Mouse (Mus musculus) intestine, embryonic 14.5 days (tissue): ENCODE data around the gene Pcif1. TPM values are rescaled to one million over a fixed set of nuclear protein-coding genes. Genes with fewer than 3 reads are reported as not detected.

Experiments
- ATAC-seq: fragments of 200-750 bp; cut with Nextera tagmentation; replicated peaks from 2 replicates; pipeline ENCODE4 v1.8.0; 2017; ENCODE audit warnings: low read depth, moderate number of reproducible peaks, moderate TSS enrichment, moderate library complexity; ENCODE audit not compliant: low FRiP score, low TSS enrichment
- DNase-seq: peaks from one replicate; pipeline ENCODE4 v3.0.0-alpha.2; 2018; ENCODE audit warnings: low spot score
- H3K27ac ChIP-seq: fragments of 300-500 bp; sonication (generic); 2 replicates; pipeline ENCODE4 v1.5.1; 2014; ENCODE audit warnings: low read depth, mild to moderate bottlenecking, control low read depth
- H3K27me3 ChIP-seq: fragments of 300-500 bp; sonication (generic); replicated peaks from 2 replicates; pipeline ENCODE4 v1.6.1; 2014; ENCODE audit warnings: low read length, control low read depth; ENCODE audit not compliant: control insufficient read depth, insufficient read depth
- H3K36me3 ChIP-seq: fragments of 300-500 bp; sonication (generic); 2 replicates; pipeline ENCODE4 v1.6.1; 2014; ENCODE audit warnings: low read length, control low read depth; ENCODE audit not compliant: control insufficient read depth, insufficient read depth
- H3K4me1 ChIP-seq: fragments of 300-500 bp; sonication (generic); replicated peaks from 2 replicates; pipeline ENCODE4 v1.6.1; 2014; ENCODE audit warnings: low read length, control low read depth, mixed read lengths; ENCODE audit not compliant: control insufficient read depth, insufficient read depth
- H3K4me2 ChIP-seq: fragments of 300-500 bp; sonication (generic); 2 replicates; pipeline ENCODE4 v1.6.1; 2014; ENCODE audit warnings: low read length
- H3K4me3 ChIP-seq: fragments of 300-500 bp; sonication (generic); 2 replicates; pipeline ENCODE4 v1.5.1; 2014; ENCODE audit warnings: low read depth, low read length, control low read depth, mixed read lengths
- H3K9ac ChIP-seq: fragments of 300-500 bp; sonication (generic); 2 replicates; pipeline ENCODE4 v1.6.1; 2014; ENCODE audit warnings: mild to moderate bottlenecking, low read length
- H3K9me3 ChIP-seq: fragments of 300-500 bp; sonication (generic); 2 replicates; pipeline ENCODE4 v1.6.1; 2016; ENCODE audit warnings: low read length, control low read depth; ENCODE audit not compliant: control insufficient read depth
- WGBS: fragments of 180-500 bp; shearing (Covaris S2); extraction: QIAGEN DNeasy Blood & Tissue Kit; methylation state at CpG from one replicate; pipeline ENCODE4 v1.1.7; 2014; 5-methylcytosine and 5-hydroxymethylcytosine counted together
- polyA plus RNA-seq: library from polyadenylated mRNA; unstranded; fragments of >200 nt; fragmentation: Nextera tagmentation; extraction: Ambion mirVana; gene quantifications from 2 replicates; pipeline ENCODE4 v1.2.1, GENCODE M21; 2014

Pcif1 gene
- polyA plus RNA-seq, 1 experiment from 2014 or later, result 76.0 TPM

- no peak overlapping the region for H3K27ac ChIP-seq
- H3K36me3 ChIP-seq, result no peaks in the 10 kb centered on the region
- H3K4me2 ChIP-seq, result no peak overlapping the region
- ATAC-seq (no peak), DNase-seq (no peak)
- peaks cover 32% of the 10 kb centered on the region for H3K27me3 ChIP-seq
- 67% methylated on average over 4 of the region's 4 CpGs for WGBS
- H3K4me3 ChIP-seq, result no peak overlapping the region
- no peak overlapping the region for H3K9ac ChIP-seq
- peaks cover 18% of the 10 kb centered on the region; the same call in 1 of the 2 replicates for H3K4me1 ChIP-seq
- no peaks in the 10 kb centered on the region for H3K9me3 ChIP-seq
Measured at GRCm38 (mm10) chr2:164935991-164936390, 56.9 kb downstream of the Pcif1 start.

- Histone ChIP-seq H3K9ac (no peak overlapping the region), H3K27ac (no peak overlapping the region), H3K4me2 (peak overlapping the region; percentile 44), H3K4me1 (peaks cover 21% of the 10 kb centered on the region; the same call in 1 of the 2 replicates), H3K27me3 (peaks cover 32% of the 10 kb centered on the region), H3K4me3 (peak overlapping the region; percentile 27; the same call in 1 of the 2 replicates), H3K9me3 (no peaks in the 10 kb centered on the region), H3K36me3 (no peaks in the 10 kb centered on the region)
- no peak for ATAC-seq
- DNase-seq, result peak; percentile 62
- WGBS, result 3% methylated on average over 39 of the region's 39 CpGs
Measured at GRCm38 (mm10) chr2:164938146-164939091, 59.3 kb downstream of the Pcif1 start.

DNA sequence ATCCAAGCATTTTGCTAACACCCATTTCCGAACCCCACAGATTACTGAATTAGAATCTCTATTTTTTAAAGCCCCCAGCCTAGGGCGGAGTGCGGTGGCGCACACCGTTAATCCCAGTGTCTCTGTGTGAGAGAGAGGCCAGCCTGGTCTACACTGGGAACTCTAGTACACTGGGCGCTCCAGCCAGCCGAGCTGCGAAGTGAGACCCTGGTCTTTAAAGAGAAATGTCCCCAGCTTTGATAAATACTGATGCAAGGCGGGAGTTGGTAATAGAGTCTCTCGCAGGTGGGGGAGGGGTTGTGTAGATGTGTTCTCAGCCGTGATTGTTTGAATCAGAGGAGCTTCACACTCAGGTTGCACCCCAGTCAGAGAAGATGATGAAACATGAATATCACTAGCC lies 60.0 kb downstream of the Pcif1 start:
- DNase-seq (no peak), ATAC-seq (no peak)
- H3K9ac ChIP-seq, result no peak overlapping the region

GRCm38 (mm10) chr2:164940140-164940830 lies 61.2 kb downstream of the Pcif1 start, which contains the start of gene Mmp9:
Gene Mmp9 (plus strand): TSS chr2:164940780.
- WGBS, result 24% methylated on average over 10 of the region's 10 CpGs
- Histone ChIP-seq H3K9ac (no peak within 1 kb of the TSS), H3K9me3 (no peaks in the 10 kb centered on the region), H3K4me1 (peaks cover 21% of the 10 kb centered on the region; the same call in 1 of the 2 replicates), H3K36me3 (no peaks in the 10 kb centered on the region), H3K4me2 (no peak within 1 kb of the TSS), H3K4me3 (no peak within 1 kb of the TSS), H3K27me3 (peaks cover 28% of the 10 kb centered on the region), H3K27ac (no peak within 1 kb of the TSS)
- no peak for DNase-seq
- no peak for ATAC-seq

More for the DNA sequence above, 60.0 kb downstream of the Pcif1 start:
- H3K4me3 ChIP-seq, result peak overlapping the region; percentile 27; the same call in 1 of the 2 replicates
- peaks cover 21% of the 10 kb centered on the region; the same call in 1 of the 2 replicates for H3K4me1 ChIP-seq
- peaks cover 32% of the 10 kb centered on the region for H3K27me3 ChIP-seq
- H3K4me2 ChIP-seq, result peak overlapping the region; percentile 44
- no peaks in the 10 kb centered on the region for H3K36me3 ChIP-seq
- no peak overlapping the region for H3K27ac ChIP-seq
- no peaks in the 10 kb centered on the region for H3K9me3 ChIP-seq
- 5% methylated on average over 11 of the region's 11 CpGs for WGBS

- no peak for ATAC-seq
- no peak overlapping the region for H3K27ac ChIP-seq
- H3K4me2 ChIP-seq, result no peak overlapping the region
- H3K4me3 ChIP-seq, result no peak overlapping the region
- H3K9ac ChIP-seq, result no peak overlapping the region
- H3K36me3 ChIP-seq, result no peaks in the 10 kb centered on the region
- 13% methylated on average over 5 of the region's 5 CpGs for WGBS
- peaks cover 21% of the 10 kb centered on the region; the same call in 1 of the 2 replicates for H3K4me1 ChIP-seq
- DNase-seq, result no peak
- H3K9me3 ChIP-seq, result no peaks in the 10 kb centered on the region
- H3K27me3 ChIP-seq, result peaks cover 26% of the 10 kb centered on the region
Measured at GRCm38 (mm10) chr2:164942692-164943290, 63.7 kb downstream of the Pcif1 start.

Other genes starting within 250 kb of the Pcif1 start
- gene Wfdc16, start 240.5 kb upstream of the Pcif1 start, polyA plus RNA-seq, result not detected in 2 replicates
- 1.2 TPM in 1 of 2 replicates, not detected in the other for gene Wfdc10, start 223.3 kb upstream of the Pcif1 start, polyA plus RNA-seq
- not detected in 2 replicates for gene Wfdc9, start 222.7 kb upstream of the Pcif1 start, polyA plus RNA-seq
- gene Wfdc11, start 205.2 kb upstream of the Pcif1 start, polyA plus RNA-seq, result not detected in 2 replicates
- 0.28 TPM in 2 replicates for gene Wfdc13, start 194.2 kb upstream of the Pcif1 start, polyA plus RNA-seq
- gene Spint4, start 180.8 kb upstream of the Pcif1 start, polyA plus RNA-seq, result not detected in 2 replicates
- gene Spint5, start 164.0 kb upstream of the Pcif1 start, polyA plus RNA-seq, result not detected in 2 replicates
- gene Wfdc3, start 133.4 kb upstream of the Pcif1 start, polyA plus RNA-seq, result 2.0 and 2.6 TPM in 2 replicates
- 66.4 and 67.0 TPM in 2 replicates for gene Dnttip1, start 133.3 kb upstream of the Pcif1 start, polyA plus RNA-seq
- 462 and 476 TPM in 2 replicates for gene Ube2c, start 109.4 kb upstream of the Pcif1 start, polyA plus RNA-seq
- gene Tnnc2, start 99.3 kb upstream of the Pcif1 start, polyA plus RNA-seq, result 0.69 and 1.3 TPM in 2 replicates
- gene Snx21, start 93.5 kb upstream of the Pcif1 start, polyA plus RNA-seq, result 20.5 and 21.3 TPM in 2 replicates
- gene Acot8, start 74.4 kb upstream of the Pcif1 start, polyA plus RNA-seq, result 19.2 and 19.6 TPM in 2 replicates
- gene Zswim3, start 74.2 kb upstream of the Pcif1 start, polyA plus RNA-seq, result 8.9 and 11.4 TPM in 2 replicates
- gene Zswim1, start 56.6 kb upstream of the Pcif1 start, polyA plus RNA-seq, result 16.5 and 17.4 TPM in 2 replicates
- gene Spata25, start 50.8 kb upstream of the Pcif1 start, polyA plus RNA-seq, result not detected in 2 replicates
- 155 and 168 TPM in 2 replicates for gene Ctsa, start 46.4 kb upstream of the Pcif1 start, polyA plus RNA-seq
- 6.7 and 7.7 TPM in 2 replicates for gene Neurl2, start 45.8 kb upstream of the Pcif1 start, polyA plus RNA-seq
- gene Pltp, start 21.6 kb upstream of the Pcif1 start, polyA plus RNA-seq, result 25.7 and 28.1 TPM in 2 replicates
- 12.7 and 14.3 TPM in 2 replicates for gene Zfp335, start 32.5 kb downstream of the Pcif1 start, polyA plus RNA-seq
- gene Mmp9, start 61.5 kb downstream of the Pcif1 start, polyA plus RNA-seq, result 2.4 and 3.3 TPM in 2 replicates
- 1.3 and 1.5 TPM in 2 replicates for gene Slc12a5, start 81.5 kb downstream of the Pcif1 start, polyA plus RNA-seq
- 57.0 and 58.5 TPM in 2 replicates for gene Ncoa5, start 155.6 kb downstream of the Pcif1 start, polyA plus RNA-seq
- 12.5 and 12.8 TPM in 2 replicates for gene Cd40, start 176.3 kb downstream of the Pcif1 start, polyA plus RNA-seq
- not detected in 2 replicates for gene 1700025C18Rik, start 211.4 kb downstream of the Pcif1 start, polyA plus RNA-seq